Mouse (Mus musculus) heart, embryonic 11.5 days (tissue): ENCODE data around the gene Lysmd2. TPM values are rescaled to one million over a fixed set of nuclear protein-coding genes. Genes with fewer than 3 reads are reported as not detected.

Source experiments
- ATAC-seq: fragments of 200-750 bp; cut with Nextera tagmentation; replicated peaks from 2 replicates; pipeline ENCODE4 v1.8.0; 2017; ENCODE audit warnings: moderate library complexity; ENCODE audit not compliant: insufficient number of reproducible peaks, low FRiP score, low TSS enrichment
- H3K27ac ChIP-seq: fragments of 300-500 bp; sonication (generic); 2 replicates; pipeline ENCODE4 v1.5.1; 2014; ENCODE audit warnings: mild to moderate bottlenecking, low read depth, low read length
- H3K27me3 ChIP-seq: fragments of 300-500 bp; sonication (generic); 2 replicates; pipeline ENCODE4 v1.6.1; 2014; ENCODE audit warnings: mild to moderate bottlenecking, low read length, mixed read lengths; ENCODE audit not compliant: control insufficient read depth, insufficient read depth
- H3K36me3 ChIP-seq: fragments of 300-500 bp; sonication (generic); 2 replicates; pipeline ENCODE4 v1.6.1; 2014; ENCODE audit warnings: mild to moderate bottlenecking, low read length, moderate library complexity, mixed read lengths; ENCODE audit not compliant: control insufficient read depth, insufficient read depth
- H3K4me1 ChIP-seq: fragments of 300-500 bp; sonication (generic); 2 replicates; pipeline ENCODE4 v1.6.1; 2014; ENCODE audit warnings: low read length; ENCODE audit not compliant: control insufficient read depth, insufficient read depth
- H3K4me2 ChIP-seq: fragments of 300-500 bp; sonication (generic); 2 replicates; pipeline ENCODE4 v1.6.1; 2014; ENCODE audit warnings: mild to moderate bottlenecking, moderate library complexity
- H3K4me3 ChIP-seq: fragments of 300-500 bp; sonication (generic); 2 replicates; pipeline ENCODE4 v1.5.1; 2014; ENCODE audit warnings: low read depth, low read length
- H3K9ac ChIP-seq: fragments of 300-500 bp; sonication (generic); 2 replicates; pipeline ENCODE4 v1.6.1; 2014; ENCODE audit warnings: mild to moderate bottlenecking, low read depth, low read length, moderate library complexity
- H3K9me3 ChIP-seq: fragments of 300-500 bp; sonication (generic); replicated peaks from 2 replicates; pipeline ENCODE4 v1.6.1; 2016; ENCODE audit warnings: low read length; ENCODE audit not compliant: control insufficient read depth
- WGBS: fragments of 180-500 bp; shearing (Covaris S2); extraction: QIAGEN DNeasy Blood & Tissue Kit; methylation state at CpG from one replicate; pipeline ENCODE4 v1.1.7; 2014; ENCODE audit not compliant: insufficient replicate concordance; 5-methylcytosine and 5-hydroxymethylcytosine counted together
- polyA plus RNA-seq: library from polyadenylated mRNA; unstranded; fragments of >200 nt; fragmentation: Nextera tagmentation; extraction: Ambion mirVana; gene quantifications from 2 replicates; pipeline ENCODE4 v1.2.1, GENCODE M21; 2014

Lysmd2 gene
- 16.3 and 18.4 TPM in 2 replicates for polyA plus RNA-seq

GRCm38 (mm10) chr9:75625556-75626307, at the start of gene Lysmd2:
Gene Lysmd2, plus strand, starts transcription at chr9:75625741.
- H3K27ac ChIP-seq = peak within 1 kb of the TSS; percentile 50
- H3K27me3 ChIP-seq = 0 out of 2 replicates have a peak, but pooled peaks cover 2% of the 10 kb centered on the region
- ATAC-seq = peak; percentile 82
- WGBS = under 1% methylated on average over 83 of the region's 94 CpGs
- no peaks in the 10 kb centered on the region for H3K36me3 ChIP-seq
- H3K4me3 ChIP-seq = peak within 1 kb of the TSS; percentile 81
- H3K4me2 ChIP-seq = peak within 1 kb of the TSS; percentile 89
- H3K9ac ChIP-seq = peak within 1 kb of the TSS; percentile 91
- no peaks in the 10 kb centered on the region for H3K4me1 ChIP-seq
- no peaks in the 10 kb centered on the region for H3K9me3 ChIP-seq

- H3K9ac ChIP-seq = no peak overlapping the region
- no peak overlapping the region for H3K27ac ChIP-seq
- H3K27me3 ChIP-seq = no peaks in the 10 kb centered on the region
- H3K4me3 ChIP-seq = no peak overlapping the region
- no peaks in the 10 kb centered on the region for H3K4me1 ChIP-seq
- no peak for ATAC-seq
- 79% methylated on average over 6 of the region's 6 CpGs for WGBS
- no peak overlapping the region for H3K4me2 ChIP-seq
- H3K9me3 ChIP-seq = no peaks in the 10 kb centered on the region
- H3K36me3 ChIP-seq = no peaks in the 10 kb centered on the region; the same call in 1 of the 2 replicates
These were observed 46.2 kb upstream of the Lysmd2 start for GRCm38 (mm10) chr9:75579321-75579720.

GRCm38 (mm10) chr9:75581694-75582350, 43.7 kb upstream of the Lysmd2 start:
- no peaks in the 10 kb centered on the region for H3K36me3 ChIP-seq

GRCm38 (mm10) chr9:75589850-75590790, 35.4 kb upstream of the Lysmd2 start:
- Histone ChIP-seq H3K9ac (no peak overlapping the region), H3K4me2 (no peak overlapping the region), H3K27ac (no peak overlapping the region), H3K4me3 (no peak overlapping the region), H3K27me3 (no peaks in the 10 kb centered on the region), H3K36me3 (no peaks in the 10 kb centered on the region), H3K9me3 (no peaks in the 10 kb centered on the region), H3K4me1 (no peaks in the 10 kb centered on the region)
- 77% methylated on average over 15 of the region's 15 CpGs for WGBS
- no peak for ATAC-seq

More at GRCm38 (mm10) chr9:75581694-75582350, 43.7 kb upstream of the Lysmd2 start:
- Histone ChIP-seq H3K27me3 (no peaks in the 10 kb centered on the region), H3K4me3 (no peak overlapping the region), H3K9ac (no peak overlapping the region), H3K27ac (no peak overlapping the region), H3K4me1 (no peaks in the 10 kb centered on the region), H3K4me2 (no peak overlapping the region), H3K9me3 (no peaks in the 10 kb centered on the region)
- no peak for ATAC-seq
- 51% methylated on average over 7 of the region's 7 CpGs for WGBS

DNA sequence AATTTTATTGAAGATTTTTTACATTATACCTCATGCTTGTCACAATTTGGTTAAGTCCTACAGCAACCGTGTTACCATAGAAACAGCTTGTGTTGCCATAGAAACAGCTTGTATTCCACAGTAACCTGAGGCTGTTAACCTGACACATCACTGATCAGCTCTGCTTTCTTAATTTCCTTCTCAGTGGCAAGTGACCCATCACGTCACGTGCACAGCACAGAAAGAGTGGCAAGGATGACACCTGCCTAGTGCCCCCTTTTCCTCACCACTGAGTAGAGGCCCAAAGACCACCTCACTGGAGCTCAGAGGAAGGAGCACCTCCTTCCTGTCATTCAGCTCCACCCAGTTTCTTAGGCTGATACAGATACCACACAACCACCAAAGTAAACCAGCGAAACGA, 32.1 kb upstream of the Lysmd2 start:
- no peak overlapping the region for H3K27ac ChIP-seq
- 73% methylated on average over 5 of the region's 5 CpGs for WGBS
- no peak overlapping the region for H3K4me2 ChIP-seq
- no peak overlapping the region for H3K4me3 ChIP-seq
- no peaks in the 10 kb centered on the region for H3K9me3 ChIP-seq
- no peaks in the 10 kb centered on the region for H3K4me1 ChIP-seq
- H3K9ac ChIP-seq = no peak overlapping the region
- ATAC-seq = no peak
- H3K36me3 ChIP-seq = no peaks in the 10 kb centered on the region
- H3K27me3 ChIP-seq = no peaks in the 10 kb centered on the region

GRCm38 (mm10) chr9:75597036-75597435, 28.5 kb upstream of the Lysmd2 start:
- Histone ChIP-seq H3K4me1 (0 out of 2 replicates have a peak, but pooled peaks cover 4% of the 10 kb centered on the region), H3K27me3 (no peaks in the 10 kb centered on the region), H3K36me3 (no peaks in the 10 kb centered on the region), H3K9me3 (no peaks in the 10 kb centered on the region), H3K9ac (no peak overlapping the region), H3K27ac (no peak overlapping the region), H3K4me3 (no peak overlapping the region), H3K4me2 (no peak overlapping the region)
- no peak for ATAC-seq
- 84% methylated on average over 13 of the region's 13 CpGs for WGBS

DNA sequence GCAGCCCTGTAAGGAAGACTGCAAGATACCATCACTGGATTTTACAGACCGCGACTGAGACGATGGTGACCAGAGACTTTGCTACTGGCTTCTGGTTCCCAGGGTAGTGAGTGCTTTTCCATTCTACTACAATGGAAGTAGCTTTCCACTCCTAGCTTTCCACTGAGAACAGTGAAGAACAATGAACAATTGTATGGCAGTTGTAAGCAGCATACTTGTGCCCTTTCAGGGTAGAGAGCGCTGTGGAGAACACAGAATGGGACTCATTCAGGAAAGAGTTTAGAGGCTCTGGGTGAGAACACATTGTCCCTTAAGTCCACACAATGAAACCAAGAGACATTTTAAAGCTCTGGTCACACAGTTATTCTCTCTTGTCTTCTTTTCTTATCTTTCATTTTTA, 27.9 kb upstream of the Lysmd2 start:
- H3K9ac ChIP-seq = no peak overlapping the region
- WGBS = 79% methylated on average over 4 of the region's 4 CpGs
- no peaks in the 10 kb centered on the region for H3K27me3 ChIP-seq
- H3K4me2 ChIP-seq = no peak overlapping the region
- no peak overlapping the region for H3K4me3 ChIP-seq
- H3K9me3 ChIP-seq = no peaks in the 10 kb centered on the region
- no peak for ATAC-seq
- H3K4me1 ChIP-seq = 0 out of 2 replicates have a peak, but pooled peaks cover 4% of the 10 kb centered on the region
- H3K36me3 ChIP-seq = no peaks in the 10 kb centered on the region
- no peak overlapping the region for H3K27ac ChIP-seq

DNA sequence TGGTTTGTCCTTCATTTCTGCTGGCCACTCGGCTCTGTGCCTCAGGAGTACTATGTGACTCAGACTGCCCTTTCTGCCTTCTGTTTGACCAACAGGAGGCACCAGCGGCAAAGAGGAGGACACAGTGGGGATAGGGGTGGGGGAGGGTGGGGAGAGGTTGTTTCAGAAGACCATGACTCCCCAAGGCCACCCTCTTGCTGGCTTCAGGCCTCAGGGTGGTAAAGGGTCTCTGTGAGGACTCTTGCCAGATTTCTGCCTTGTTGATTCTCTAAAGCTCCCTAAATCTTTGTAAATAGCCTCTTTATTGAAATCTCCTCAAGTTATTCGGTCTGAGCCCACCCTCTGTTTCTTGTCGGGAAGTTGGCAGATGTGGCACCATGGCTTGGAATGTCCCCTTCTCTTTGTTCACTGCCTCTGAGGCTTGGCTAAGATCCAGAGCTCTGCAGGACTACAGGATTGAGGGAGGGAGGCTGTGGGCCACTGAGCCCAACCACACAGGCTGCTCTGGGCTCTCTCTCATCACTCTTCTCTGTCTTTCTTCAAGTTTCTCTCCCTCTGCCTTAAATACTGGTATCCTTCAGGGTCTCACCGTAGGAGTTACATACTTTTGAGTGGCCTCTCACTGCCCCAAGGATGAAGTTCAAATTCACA, 26.2 kb upstream of the Lysmd2 start:
- 39% methylated on average over 5 of the region's 5 CpGs for WGBS
- H3K4me2 ChIP-seq = no peak overlapping the region
- H3K9me3 ChIP-seq = no peaks in the 10 kb centered on the region
- H3K9ac ChIP-seq = no peak overlapping the region
- H3K27me3 ChIP-seq = no peaks in the 10 kb centered on the region
- peak overlapping the region; percentile 11; the same call in 1 of the 2 replicates for H3K27ac ChIP-seq
- H3K4me1 ChIP-seq = 0 out of 2 replicates have a peak, but pooled peaks cover 4% of the 10 kb centered on the region
- H3K4me3 ChIP-seq = no peak overlapping the region
- no peak for ATAC-seq
- no peaks in the 10 kb centered on the region for H3K36me3 ChIP-seq
